Mouse (Mus musculus) hematopoietic stem cell, adult 5-6 weeks (primary cell): ENCODE measurements at regions not wholly inside any gene's neighbourhood (a gene's known extent, or its start where the extent isn't known, plus 50 kb on each side); places are given as distances from the start of the nearest gene placed in this dataset.
"Not testable (repeated sequence)": the region's sequence is repeated elsewhere in the genome, so short reads cannot be mapped to it uniquely, and the experiment has no call there.

Experiments used
- ATAC-seq, 2 experiments: fragments of 125-278 bp in 1 of 2; replicated peaks in 1 of 2; 2 replicates each; pipeline ENCODE4 v1.8.0; 2016 to 2017; ENCODE audit warnings: inconsistent platforms in 2 of 2, mild to moderate bottlenecking in 2 of 2, moderate number of reproducible peaks in 2 of 2, low read depth in 1 of 2, moderate TSS enrichment in 1 of 2; ENCODE audit not compliant: low FRiP score in 2 of 2, poor library complexity in 2 of 2, severe bottlenecking in 2 of 2, insufficient read depth in 1 of 2, low TSS enrichment in 1 of 2

GRCm38 (mm10) chr13:96327707-96328106 is 60.4 kb upstream of the Poc5 start:
- no peak for ATAC-seq

- no peak for ATAC-seq
Observed at GRCm38 (mm10) chr13:96324636-96325035, 63.5 kb upstream of the Poc5 start.

- not testable (repeated sequence) for ATAC-seq
Observed at GRCm38 (mm10) chr13:96317161-96317560, 70.9 kb upstream of the Poc5 start.

GRCm38 (mm10) chr13:96313241-96313640 is 74.9 kb upstream of the Poc5 start:
- ATAC-seq, result no peak

- ATAC-seq, result no peak
Observed at GRCm38 (mm10) chr13:96302495-96302894, 85.6 kb upstream of the Poc5 start.

GRCm38 (mm10) chr13:96287797-96288196 is 100.3 kb upstream of the Poc5 start:
- no peak for ATAC-seq

- ATAC-seq, result no peak
Observed at GRCm38 (mm10) chr13:96269946-96270345, 118.1 kb upstream of the Poc5 start.

GRCm38 (mm10) chr13:96256001-96256400 is 123.6 kb upstream of the Sv2c start:
- ATAC-seq, result no peak

GRCm38 (mm10) chr13:96254391-96254790 is 122.0 kb upstream of the Sv2c start:
- no peak for ATAC-seq

GRCm38 (mm10) chr13:96220763-96221162 is 88.4 kb upstream of the Sv2c start:
- ATAC-seq, result no peak

- ATAC-seq, result no peak
Observed at GRCm38 (mm10) chr13:96215496-96215895, 83.1 kb upstream of the Sv2c start.

GRCm38 (mm10) chr13:96215046-96215445 is 82.7 kb upstream of the Sv2c start:
- ATAC-seq, result no peak

- ATAC-seq, result peak; percentile 64 to 67
Observed at GRCm38 (mm10) chr13:96206072-96206471, 73.7 kb upstream of the Sv2c start.

- ATAC-seq, result no peak
Observed at GRCm38 (mm10) chr13:96188618-96189017, 56.2 kb upstream of the Sv2c start.
